Mouse (Mus musculus) megakaryocyte, adult 5-6 weeks (primary cell): ENCODE data around the gene Pard3b. TPM values are rescaled to one million over a fixed set of nuclear protein-coding genes. Genes with fewer than 3 reads are reported as not detected.
"Not testable (repeated sequence)": the region's sequence is repeated elsewhere in the genome, so short reads cannot be mapped to it uniquely, and the experiment has no call there.

Experiments used
- ATAC-seq: 2 replicates; pipeline ENCODE4 v1.8.0; 2016; ENCODE audit warnings: mild to moderate bottlenecking, inconsistent platforms; ENCODE audit not compliant: poor library complexity, severe bottlenecking
- total RNA-seq, 2 experiments: library from RNA; stranded (forward) in 1 of 2; stranded (reverse) in 1 of 2; fragments of 153-499, 151-499 nt in 1 of 2; fragments of 221-1000, 200-1000 nt in 1 of 2; gene quantifications; 2 replicates each; pipeline versions ENCODE4 v1.2.3 to v1.2.4; 2015 to 2017

Gene Pard3b
- total RNA-seq, 2 experiments from 2014 or later, result 0.45 to 0.48 TPM

DNA sequence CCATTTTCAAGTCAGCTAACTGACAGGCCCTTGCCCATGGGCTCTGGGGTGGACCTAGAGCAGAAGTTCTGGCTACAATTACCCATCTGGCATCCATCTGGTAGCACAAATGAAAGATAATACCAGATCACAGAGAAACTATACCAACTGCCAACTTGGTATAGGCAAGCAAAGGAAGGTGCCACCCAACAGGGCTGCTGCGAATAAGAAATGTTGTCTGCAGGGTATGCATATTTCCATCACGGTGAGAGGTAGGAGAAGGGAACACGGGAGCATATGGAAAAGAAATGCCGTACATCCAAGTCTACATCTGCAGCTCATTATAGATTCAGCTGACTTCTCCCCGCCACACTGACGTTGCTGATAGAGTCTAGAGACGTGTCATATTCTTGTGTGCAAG is 924.4 kb downstream of the Pard3b start:
- no peak for ATAC-seq

DNA sequence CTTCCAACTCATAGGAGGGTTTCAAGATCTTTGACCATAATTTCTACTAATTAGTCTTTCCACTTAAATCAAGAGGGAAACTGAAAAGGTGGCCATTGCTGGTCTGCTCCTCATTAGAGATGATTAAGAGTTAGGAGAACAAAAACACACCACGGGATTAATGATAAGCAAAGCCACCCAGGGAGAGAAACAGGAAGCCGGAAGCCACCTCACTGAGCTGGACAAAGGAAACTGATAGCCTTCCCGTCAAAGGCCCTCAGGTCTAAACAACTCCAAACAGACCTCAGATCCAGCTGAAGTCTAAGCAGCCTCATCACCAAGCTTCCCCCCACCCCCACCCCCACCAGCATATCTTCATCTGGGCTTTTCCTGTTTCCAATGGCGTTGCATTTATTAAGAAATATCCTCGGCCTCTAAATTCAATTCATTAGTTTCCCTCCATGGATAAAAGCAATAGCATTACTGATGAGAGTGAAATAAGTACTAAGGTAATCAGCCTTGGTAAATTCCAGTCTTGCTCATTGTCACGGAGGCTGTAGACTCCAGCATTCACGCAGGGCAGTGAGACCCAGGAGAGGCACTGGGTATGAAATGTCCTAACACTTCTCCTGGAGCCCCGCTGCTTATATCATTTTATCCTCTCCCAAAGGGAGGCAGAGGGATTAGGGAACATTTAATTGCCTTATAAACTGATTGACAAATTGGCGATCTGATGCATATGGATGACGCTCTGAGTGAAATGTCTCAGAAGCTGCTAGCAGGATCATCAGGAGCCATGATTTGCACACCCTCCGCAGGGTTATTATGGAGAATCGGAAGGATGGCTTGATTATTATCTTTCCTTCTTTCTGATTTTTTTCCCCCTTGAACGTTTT is 925.9 kb downstream of the Pard3b start:
- ATAC-seq, result no peak

DNA sequence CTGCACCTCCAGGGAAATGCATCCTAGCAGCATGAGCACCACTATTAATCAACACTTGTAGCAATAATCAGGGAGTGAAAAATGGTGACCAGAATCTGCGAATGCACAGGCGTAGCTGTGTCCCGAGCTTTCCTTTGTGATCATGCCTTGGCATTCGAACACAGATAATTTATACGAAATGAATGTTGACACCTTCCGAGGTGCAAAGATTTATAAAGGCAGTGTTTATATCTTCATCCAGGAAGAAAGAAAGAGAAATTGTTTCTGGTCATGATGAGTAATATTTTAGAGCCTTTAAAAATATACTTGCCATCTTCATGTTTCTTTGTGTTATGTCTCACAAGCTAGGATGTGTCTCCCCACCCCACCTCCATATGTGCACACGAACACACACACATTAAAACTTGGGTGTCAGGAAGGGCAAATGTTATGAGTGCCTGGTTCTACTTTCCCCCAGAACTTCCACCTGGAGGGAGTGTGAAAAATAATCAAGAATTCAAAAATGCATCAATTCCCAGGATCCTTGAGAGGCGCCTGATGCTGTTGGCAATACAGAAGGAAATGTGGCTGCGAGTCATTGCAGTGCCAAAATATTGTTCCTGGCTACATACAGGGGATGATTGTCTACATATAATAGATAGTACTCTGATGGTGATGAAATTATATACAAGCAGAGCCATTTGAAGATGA is 926.6 kb downstream of the Pard3b start:
- no peak for ATAC-seq

DNA sequence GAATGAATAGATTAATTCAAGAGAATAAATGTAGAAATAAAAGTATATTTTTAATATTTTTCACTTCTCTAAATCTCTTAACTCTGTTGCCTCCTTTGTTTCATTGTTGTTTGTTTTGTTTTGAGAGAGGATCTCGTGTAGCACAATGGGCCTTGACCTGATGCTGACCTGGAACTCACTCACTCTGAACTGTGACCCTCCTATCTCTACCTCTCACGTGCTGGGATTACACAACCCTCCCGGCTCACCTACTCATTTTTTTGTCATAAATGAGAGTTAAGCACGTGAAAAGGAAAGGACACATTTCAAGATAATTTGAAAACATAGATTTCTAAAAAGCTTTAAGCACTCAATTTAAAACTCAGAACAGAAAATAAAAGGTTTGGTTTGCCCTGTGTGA is 928.0 kb downstream of the Pard3b start:
- no peak for ATAC-seq

DNA sequence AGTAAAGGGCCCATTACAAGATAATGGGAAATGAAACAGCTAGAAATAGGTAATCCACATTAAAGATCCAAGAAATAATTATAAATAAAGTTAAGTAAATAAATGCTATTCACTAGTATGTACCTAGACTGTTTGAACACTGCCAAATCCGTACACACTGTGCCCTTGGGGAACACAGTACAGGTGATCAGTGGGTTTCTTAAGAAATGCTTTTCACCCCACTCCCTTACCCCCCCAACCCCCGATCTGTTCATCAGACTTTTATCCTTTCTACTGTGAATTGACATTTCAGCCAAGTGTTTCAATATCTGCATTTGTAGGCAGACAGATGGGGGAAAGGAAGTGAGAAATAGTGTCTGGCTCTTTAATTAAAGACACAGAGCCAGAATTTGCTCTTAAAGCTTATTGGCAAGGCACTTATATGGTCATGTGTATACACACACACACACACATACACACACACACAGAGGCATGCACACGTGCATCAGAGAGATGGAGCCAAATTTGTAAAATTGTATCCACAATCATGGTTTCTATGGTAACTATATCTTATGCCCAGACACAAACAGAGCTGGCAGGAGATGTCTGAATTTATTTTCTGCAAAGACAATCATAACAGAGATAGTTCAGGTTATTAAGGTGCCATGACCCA is 938.4 kb downstream of the Pard3b start:
- ATAC-seq, result no peak

DNA sequence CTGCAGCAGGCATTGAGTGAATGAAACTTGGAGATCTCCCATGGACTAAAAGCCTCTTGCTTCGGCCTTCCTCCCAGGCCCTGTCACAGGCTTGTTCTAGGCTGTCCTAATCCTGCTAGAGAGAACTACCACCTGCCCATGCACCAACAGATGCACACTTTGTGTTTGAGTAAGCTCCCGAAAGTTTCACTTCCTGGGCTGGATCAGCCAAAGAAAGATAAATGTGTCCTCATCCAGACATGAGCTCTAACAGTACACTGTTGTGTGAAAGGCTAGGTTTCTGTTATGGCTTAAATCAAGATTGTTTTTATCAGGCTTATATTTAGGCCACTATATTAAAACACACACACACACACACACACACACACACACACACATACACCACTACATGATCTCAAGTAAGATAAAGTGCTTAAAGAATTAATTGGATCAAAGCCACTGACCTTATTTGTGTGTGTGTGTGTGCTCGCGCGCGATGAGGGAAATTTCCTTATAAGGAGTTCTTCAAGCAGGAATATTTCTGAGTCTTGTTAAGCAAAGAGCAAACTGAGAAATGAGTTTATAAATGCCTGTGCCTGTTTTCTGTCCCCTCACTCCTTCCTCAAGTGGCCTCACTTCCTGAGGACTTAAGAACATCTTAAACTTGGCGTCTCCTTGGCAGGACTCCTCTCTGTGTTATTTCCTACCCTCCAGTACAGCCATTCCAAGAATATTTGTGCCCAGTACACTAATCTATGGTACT is 940.6 kb downstream of the Pard3b start:
- ATAC-seq, result no peak

DNA sequence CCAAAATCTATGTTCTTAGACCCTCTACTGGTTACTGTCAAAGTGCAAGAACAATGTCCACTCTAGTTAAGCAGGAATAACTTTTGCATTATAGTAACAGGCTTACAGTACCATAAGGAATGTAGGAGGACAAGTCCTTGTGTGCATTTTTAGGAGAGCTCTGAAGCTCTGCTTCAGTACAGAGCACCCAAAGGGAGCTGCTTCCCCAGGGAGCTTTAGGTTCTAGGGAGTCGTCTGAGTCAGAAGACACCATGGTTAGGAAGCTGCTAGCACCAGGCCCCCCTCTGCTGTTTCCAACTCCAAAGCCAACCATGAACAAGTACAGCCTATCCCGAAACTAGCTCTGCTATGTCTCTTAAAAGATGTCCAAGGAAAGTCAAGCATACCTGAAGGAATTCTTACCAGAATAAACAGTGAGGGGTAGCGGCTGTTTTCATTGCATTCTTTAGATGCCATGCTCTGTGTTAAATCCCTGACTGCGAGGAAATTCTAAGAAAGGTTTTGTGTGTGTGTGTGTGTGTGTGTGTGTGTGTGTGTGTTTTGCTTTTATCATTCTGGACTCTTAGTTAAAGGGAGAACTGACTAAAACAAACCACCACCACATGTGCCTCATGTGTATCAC is 941.8 kb downstream of the Pard3b start:
- no peak for ATAC-seq

DNA sequence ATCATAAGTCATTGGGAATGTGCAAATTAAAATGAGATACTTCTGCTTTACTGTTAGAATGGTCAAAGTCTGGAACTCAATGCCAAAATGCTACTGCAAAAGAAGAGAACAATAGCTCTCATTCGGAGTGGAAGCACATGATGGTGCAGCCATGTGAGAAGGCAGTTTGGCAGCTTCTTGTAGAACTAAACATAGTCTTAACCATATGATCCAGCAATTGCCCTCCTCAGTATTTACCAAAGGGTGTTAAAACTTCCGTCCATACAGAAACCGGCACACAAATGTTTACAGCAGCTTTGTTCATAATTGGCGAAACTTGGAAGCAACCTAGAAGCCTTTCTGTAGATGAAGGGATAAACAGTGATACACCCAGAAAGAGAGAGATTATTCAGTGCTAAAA is 943.9 kb downstream of the Pard3b start:
- ATAC-seq, result no peak

DNA sequence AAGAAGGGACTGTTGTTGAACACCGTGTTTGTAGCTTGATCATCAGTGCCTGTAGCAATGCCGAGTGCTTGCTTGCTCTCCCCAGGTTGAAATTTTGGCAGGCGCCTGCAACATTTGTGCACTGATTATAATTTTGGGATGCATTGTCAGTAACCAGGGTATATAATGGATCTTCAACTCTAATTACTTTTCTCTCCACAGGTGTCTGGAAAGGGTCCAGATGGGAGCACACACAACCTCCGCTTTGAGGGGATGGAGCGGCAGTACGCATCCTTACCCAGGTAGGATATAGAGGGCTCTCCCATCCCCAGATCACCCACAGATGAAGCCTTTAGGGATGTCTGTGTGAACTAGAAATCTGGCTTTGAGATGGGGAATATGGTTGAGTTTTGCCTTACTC is 948.9 kb downstream of the Pard3b start:
- no peak for ATAC-seq

DNA sequence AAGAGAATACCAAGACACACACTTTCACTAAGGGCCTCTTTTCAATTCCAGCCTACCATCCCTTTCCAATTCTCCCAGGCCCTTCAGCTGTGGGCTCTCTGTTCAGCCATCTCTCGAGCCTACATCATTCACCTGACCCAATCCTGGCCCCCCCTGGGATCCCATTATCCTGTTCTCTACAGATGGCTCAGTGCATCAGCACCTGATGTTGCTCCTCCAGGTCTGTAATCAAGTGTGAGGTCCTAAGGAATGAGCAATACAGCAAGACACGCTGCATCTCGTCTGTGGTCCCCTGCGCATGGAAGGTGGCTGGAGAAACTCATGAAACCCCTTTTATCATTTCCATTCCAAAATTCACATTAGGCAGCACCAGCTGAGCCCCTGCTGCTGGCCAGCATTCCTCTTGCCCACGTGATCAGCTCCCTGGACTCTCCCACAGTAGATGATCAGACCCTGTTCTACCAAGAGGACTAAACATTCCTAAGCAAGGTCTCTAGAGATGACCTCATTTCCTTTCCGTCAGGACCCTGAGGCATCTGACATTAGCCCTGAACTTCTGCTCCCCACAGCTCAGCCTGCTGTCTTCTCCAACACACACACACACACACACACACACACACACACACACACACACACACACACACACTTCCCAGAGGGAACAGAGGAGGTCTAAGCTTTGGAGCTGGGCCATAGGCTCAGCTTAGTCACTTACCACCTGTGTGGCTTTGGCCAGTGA is 952.8 kb downstream of the Pard3b start:
- no peak for ATAC-seq

DNA sequence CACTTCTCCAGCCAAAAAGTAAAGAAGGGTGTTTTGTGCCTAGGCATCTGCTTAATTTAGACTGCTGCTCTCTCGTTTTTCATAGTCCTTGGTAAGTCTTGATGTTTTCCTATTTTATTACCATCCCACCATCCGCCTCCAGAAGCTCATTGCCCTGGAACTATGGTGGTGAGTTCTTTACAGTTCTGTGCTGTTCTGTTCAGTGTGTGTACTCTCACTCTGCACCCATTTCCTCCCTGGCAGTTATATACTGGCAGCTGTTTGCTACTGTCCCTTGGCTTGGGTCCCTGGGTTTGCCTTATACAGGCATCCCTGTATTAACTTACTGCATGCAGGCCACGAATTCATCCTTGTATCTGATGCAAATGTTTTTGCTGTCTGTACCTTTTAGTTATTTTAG is 956.8 kb downstream of the Pard3b start:
- no peak for ATAC-seq

DNA sequence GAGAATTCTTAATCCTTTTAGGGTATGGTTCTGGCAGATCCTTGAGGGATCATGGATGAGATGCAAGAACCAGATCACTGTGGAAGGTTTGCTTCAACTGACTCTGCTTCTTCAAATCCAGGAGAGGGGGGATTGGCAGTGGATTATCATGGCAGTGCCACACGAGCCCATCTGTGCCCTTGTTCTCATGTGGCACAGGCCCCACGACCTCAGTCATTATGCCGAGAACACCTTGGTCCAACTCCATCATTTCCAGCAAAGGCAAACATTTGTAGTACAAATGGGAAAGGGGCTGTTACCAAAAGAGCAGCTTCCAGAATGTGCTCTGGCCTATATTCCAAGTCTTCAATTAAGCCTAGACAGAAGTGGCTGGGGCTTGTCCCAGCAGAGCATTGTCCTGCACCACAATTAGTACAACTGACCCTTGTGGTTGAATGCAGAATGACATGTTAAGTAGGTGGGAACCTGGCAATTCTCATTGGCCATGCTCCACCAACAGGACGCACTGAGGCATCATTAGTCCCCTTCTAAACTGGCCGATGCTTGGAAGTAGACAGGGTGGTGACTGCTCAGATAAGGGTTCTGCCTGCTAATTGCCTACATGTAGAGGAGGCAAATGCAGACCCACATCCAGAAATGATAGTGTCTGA is 959.3 kb downstream of the Pard3b start:
- no peak for ATAC-seq

DNA sequence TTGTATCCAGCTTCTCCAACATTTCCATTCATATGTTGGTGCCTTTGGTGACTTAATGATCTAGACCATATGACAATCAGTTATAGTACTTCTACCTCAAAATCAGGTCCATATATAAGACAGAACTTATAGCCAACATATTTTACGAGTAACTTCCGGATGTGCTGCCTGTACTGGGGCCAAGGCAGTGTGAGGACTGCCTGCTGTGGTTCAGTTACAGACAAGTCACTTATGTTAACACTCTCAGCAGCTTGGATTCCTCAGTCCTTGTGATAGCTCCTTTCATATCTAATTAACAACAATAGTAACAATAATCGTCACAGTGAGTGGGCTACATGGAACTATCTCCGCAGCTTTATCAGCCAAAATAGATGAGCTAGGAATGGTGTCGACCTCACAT is 959.9 kb downstream of the Pard3b start:
- no peak for ATAC-seq

DNA sequence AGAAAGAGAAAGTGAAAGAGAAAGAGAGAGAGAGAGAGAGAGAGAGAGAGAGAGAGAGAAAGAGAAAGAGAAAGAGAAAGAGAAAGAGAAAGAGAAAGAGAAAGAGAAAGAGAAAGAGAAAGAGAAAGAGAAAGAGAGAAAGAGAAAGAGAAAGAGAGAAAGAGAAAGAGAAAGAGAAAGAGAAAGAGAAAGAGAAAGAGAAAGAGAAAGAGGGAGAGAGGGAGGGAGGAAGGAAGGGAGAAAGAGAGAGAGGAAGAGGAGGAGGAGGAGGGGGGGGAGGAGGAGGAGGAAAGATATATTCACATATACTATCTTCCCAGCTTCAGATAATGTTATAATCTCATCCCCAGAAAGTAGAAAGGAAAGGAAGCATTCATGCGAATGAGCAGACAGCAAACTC is 966.0 kb downstream of the Pard3b start:
- not testable (repeated sequence) for ATAC-seq

DNA sequence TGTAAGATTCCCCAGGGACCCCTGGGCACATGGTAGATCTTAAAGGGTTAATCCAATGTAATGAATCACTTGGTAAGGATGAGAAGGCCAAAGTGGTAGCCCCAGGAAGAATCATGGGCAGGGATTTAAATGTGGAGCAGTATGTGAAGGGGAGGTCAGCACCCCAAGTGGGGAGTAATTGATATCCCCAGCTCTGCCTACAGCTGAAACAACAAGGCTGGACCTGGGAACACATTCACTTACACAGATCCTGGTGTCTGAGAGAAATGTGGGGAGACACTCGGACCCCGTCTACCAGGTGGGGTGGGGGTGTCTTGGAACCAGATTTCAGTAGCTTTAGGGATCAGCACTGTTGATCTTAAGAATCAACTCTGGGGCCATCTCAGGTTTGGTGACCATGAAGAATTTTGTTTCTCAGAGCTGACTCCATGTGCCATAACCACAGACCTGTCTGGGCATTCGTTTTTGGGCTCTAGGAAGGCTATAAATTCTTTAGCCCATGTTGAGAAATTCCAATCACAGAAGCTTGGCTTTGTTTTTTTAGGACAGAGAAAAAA is 979.6 kb downstream of the Pard3b start:
- no peak for ATAC-seq

DNA sequence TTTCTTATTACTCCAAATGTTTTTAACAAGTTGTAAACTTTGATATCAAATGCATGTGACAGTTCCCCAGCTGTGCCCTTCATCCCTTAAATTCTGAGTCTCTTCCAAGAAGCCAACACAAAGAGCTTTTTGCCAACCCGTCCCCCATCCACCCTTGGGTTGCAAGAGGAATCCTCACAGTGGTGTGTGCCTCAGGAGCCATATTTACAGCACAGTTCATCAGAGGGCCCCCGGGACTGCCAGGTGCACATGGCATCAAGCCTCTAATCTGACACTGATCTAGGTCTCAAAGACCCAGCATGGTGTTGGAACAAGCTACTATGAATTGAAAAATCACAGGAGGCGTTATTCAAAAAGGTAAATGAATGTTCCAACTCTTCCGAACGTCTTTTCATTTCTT is 980.8 kb downstream of the Pard3b start:
- no peak for ATAC-seq

DNA sequence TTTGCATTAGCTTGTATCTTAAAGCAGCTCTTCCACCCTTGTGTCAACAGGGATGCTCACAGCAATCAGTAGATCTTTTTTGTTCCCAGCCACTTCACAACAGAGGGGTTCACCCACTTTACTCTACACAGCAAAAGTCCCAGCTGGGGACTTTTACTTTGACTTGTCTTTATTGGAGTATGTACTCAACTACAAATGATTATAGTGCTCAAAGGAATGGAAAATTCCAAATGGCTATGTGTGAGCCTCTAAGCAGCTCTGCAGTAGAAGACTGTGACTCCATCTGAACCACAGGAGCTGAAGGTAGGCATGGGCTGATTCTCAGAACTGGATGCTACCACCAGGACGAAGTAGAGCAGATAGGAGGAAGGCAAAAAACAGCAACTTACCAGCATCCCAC is 983.8 kb downstream of the Pard3b start:
- ATAC-seq, result no peak

DNA sequence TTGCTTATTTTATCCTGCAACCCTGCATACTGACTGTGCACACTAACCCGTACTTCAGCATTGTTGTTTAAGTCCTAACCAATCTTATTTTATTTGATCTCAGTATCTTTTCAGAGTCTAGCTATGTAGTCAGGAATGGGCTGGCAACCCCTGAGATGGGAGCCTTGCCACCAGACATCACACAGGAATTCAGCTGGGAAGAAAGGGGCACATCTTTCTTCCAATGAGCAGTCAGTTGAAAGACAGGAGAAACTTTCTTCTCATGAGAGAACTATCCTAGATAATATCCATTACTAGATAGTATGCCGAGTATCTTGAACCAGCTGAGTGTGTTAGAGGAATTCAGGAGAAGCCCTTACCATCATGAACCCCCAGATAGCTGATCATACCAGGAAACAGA is 985.5 kb downstream of the Pard3b start:
- ATAC-seq, result no peak

DNA sequence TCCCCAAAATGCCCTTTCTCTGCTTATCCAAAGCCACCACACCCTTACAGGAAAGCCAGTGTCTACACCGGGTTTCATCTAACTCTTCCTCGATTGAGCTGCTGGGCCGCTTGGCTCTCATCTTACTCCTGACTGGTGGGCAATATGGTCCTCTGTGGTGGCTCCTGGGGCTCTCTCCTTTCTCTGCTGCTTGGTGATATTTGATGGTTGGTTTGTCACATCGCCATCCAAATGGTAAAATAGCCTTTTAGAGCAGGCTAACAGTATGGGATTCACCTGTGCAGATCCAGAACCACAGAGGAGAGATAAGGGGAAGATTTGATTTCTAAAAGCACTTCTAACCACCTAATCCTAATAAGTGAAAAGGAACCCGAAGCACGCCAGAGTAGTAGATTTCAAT is 986.2 kb downstream of the Pard3b start:
- ATAC-seq, result no peak
